Mouse (Mus musculus) forebrain, postnatal 0 days (tissue): ENCODE results near the gene Snx15. TPM values are rescaled to one million over a fixed set of nuclear protein-coding genes. Genes with fewer than 3 reads are reported as not detected.

Experiments used
- ATAC-seq: fragments of 200-750 bp; cut with Nextera tagmentation; 2 replicates; pipeline ENCODE4 v1.8.0; 2017; ENCODE audit warnings: mild to moderate bottlenecking, moderate library complexity
- DNase-seq: peaks from one replicate; pipeline ENCODE4 v3.0.0-alpha.2; 2015
- H3K27ac ChIP-seq: fragments of 300-500 bp; sonication (generic); 2 replicates; pipeline ENCODE4 v1.5.1; 2014; ENCODE audit warnings: low read depth, mild to moderate bottlenecking, antibody characterized with exemption, low read length, moderate library complexity, mixed read lengths
- H3K27me3 ChIP-seq: fragments of 300-500 bp; sonication (generic); 2 replicates; pipeline ENCODE4 v1.6.1; 2014; ENCODE audit warnings: mild to moderate bottlenecking, low read length, mixed read lengths; ENCODE audit not compliant: insufficient read depth
- H3K36me3 ChIP-seq: fragments of 300-500 bp; sonication (generic); 2 replicates; pipeline ENCODE4 v1.6.1; 2014; ENCODE audit warnings: mild to moderate bottlenecking, moderate library complexity; ENCODE audit not compliant: insufficient read depth
- H3K4me1 ChIP-seq: fragments of 300-500 bp; sonication (generic); 2 replicates; pipeline ENCODE4 v1.6.1; 2014; ENCODE audit warnings: antibody characterized with exemption; ENCODE audit not compliant: insufficient read depth
- H3K4me2 ChIP-seq: fragments of 300-500 bp; sonication (generic); 2 replicates; pipeline ENCODE4 v1.6.1; 2014; ENCODE audit warnings: low read depth, mild to moderate bottlenecking, moderate library complexity
- H3K4me3 ChIP-seq: fragments of 300-500 bp; sonication (generic); 2 replicates; pipeline ENCODE4 v1.5.1; 2014; ENCODE audit warnings: low read depth, low read length, mixed read lengths
- H3K9ac ChIP-seq: fragments of 300-500 bp; sonication (generic); 2 replicates; pipeline ENCODE4 v1.6.1; 2014; ENCODE audit warnings: mild to moderate bottlenecking
- H3K9me3 ChIP-seq: fragments of 300-500 bp; sonication (generic); 2 replicates; pipeline ENCODE4 v1.6.1; 2016; ENCODE audit warnings: low read length
- CTCF ChIP-seq: sonication (generic); IDR thresholded peaks from 2 replicates; pipeline ENCODE4 v1.5.1; 2016; ENCODE audit warnings: antibody characterized with exemption, control low read depth, low read depth
- WGBS: fragments of 180-500 bp; shearing (Covaris S2); extraction: QIAGEN DNeasy Blood & Tissue Kit; methylation state at CpG from one replicate; pipeline ENCODE4 v1.1.7; 2014; 5-methylcytosine and 5-hydroxymethylcytosine counted together
- polyA plus RNA-seq: library from polyadenylated mRNA; unstranded; fragments of >200 nt; fragmentation: Nextera tagmentation; extraction: Ambion mirVana; gene quantifications from 2 replicates; pipeline ENCODE4 v1.2.1, GENCODE M21; 2015
- total RNA-seq: library from RNA; depleted of rRNA; stranded (reverse); fragments of >200 nt; gene quantifications from 2 replicates; pipeline ENCODE4 v1.2.3, GENCODE M21; 2014

Gene Snx15
- total and polyA plus RNA-seq, 2 experiments from 2014 or later: 57.0 to 58.0 TPM

- no peak for DNase-seq
- H3K4me1 ChIP-seq: no peaks in the 10 kb centered on the region
- no peak overlapping the region for H3K4me2 ChIP-seq
- H3K36me3 ChIP-seq: no peaks in the 10 kb centered on the region
- TF ChIP-seq CTCF: no peak
- no peak overlapping the region for H3K9ac ChIP-seq
- no peak overlapping the region for H3K27ac ChIP-seq
- ATAC-seq: no peak
- no peaks in the 10 kb centered on the region for H3K27me3 ChIP-seq
- 82% methylated on average over 4 of the region's 4 CpGs for WGBS
- no peaks in the 10 kb centered on the region for H3K9me3 ChIP-seq
- H3K4me3 ChIP-seq: no peak overlapping the region
Measured at GRCm38 (mm10) chr19:6104476-6104875, 23.6 kb downstream of the Snx15 start.

- TF ChIP-seq CTCF: no peak
- H3K27me3 ChIP-seq: no peaks in the 10 kb centered on the region
- H3K4me3 ChIP-seq: no peak overlapping the region
- DNase-seq: no peak
- no peaks in the 10 kb centered on the region for H3K9me3 ChIP-seq
- H3K9ac ChIP-seq: no peak overlapping the region
- H3K4me2 ChIP-seq: no peak overlapping the region
- 77% methylated on average over 6 of the region's 6 CpGs for WGBS
- no peak overlapping the region for H3K27ac ChIP-seq
- no peaks in the 10 kb centered on the region for H3K36me3 ChIP-seq
- ATAC-seq: no peak
- H3K4me1 ChIP-seq: no peaks in the 10 kb centered on the region
Measured at GRCm38 (mm10) chr19:6102169-6102853, 25.8 kb downstream of the Snx15 start.

GRCm38 (mm10) chr19:6101186-6101585 is 26.9 kb downstream of the Snx15 start:
- H3K4me1 ChIP-seq: no peaks in the 10 kb centered on the region
- no peaks in the 10 kb centered on the region for H3K9me3 ChIP-seq
- WGBS: 71% methylated on average over 6 of the region's 6 CpGs
- ATAC-seq: no peak
- no peak overlapping the region for H3K4me3 ChIP-seq
- no peaks in the 10 kb centered on the region for H3K36me3 ChIP-seq
- no peak overlapping the region for H3K27ac ChIP-seq
- no peaks in the 10 kb centered on the region for H3K27me3 ChIP-seq
- no peak for TF ChIP-seq CTCF
- no peak overlapping the region for H3K9ac ChIP-seq
- no peak for DNase-seq
- no peak overlapping the region for H3K4me2 ChIP-seq

DNA sequence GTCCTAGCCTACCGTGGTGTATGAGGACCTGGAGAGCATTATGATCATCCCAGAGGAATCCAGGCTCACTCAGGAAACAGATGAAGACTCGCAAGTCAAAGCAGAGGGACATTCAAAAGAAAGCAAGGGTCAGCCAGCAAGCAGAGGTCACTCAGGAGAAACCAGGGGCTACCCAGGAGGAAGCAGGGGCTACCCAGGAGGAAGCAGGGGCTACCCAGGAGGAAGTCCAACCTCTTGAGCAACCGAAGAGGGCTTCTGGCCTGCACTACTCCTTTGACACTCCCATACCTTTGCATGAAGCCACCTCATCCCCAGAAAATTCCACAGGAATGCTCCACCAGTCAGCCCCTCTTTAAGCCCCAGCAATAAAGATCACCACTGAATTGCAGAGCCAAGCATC is 30.3 kb downstream of the Snx15 start:
- ATAC-seq: no peak
- no peak overlapping the region for H3K4me3 ChIP-seq
- WGBS: 90% methylated on average over 3 of the region's 3 CpGs

DNA sequence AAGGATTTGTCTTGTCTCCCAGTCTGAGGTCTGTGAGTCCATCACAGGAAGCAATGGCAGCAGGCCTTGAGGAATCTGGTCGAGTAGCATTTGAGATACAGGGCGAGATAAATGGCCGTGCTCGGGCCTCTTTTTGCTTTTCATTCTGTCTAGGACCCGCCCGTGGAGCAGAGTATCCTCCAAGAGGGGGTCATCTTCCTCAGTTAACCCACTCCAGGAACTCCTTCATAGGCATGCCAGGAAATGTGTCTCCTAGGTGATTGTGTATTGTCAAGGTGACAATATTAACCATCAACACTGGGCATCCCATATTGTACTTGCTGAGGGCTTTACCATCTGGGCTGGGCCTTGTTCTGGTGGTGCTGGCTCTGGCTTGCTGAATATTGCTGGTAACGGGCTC is 34.0 kb downstream of the Snx15 start, which contains the start of gene AC131692.1:
Gene AC131692.1, plus strand, starts transcription at position 301 of the 400 bp plus-strand sequence.
- Histone ChIP-seq H3K9ac (no peak within 1 kb of the TSS), H3K9me3 (no peaks in the 10 kb centered on the region), H3K27me3 (no peaks in the 10 kb centered on the region), H3K36me3 (no peaks in the 10 kb centered on the region; the same call in 1 of the 2 replicates), H3K4me1 (no peaks in the 10 kb centered on the region), H3K27ac (no peak within 1 kb of the TSS), H3K4me3 (no peak within 1 kb of the TSS), H3K4me2 (no peak within 1 kb of the TSS)
- ATAC-seq: no peak
- no peak for TF ChIP-seq CTCF
- 92% methylated on average over 7 of the region's 7 CpGs for WGBS
- DNase-seq: no peak

More for the DNA sequence above, 30.3 kb downstream of the Snx15 start:
- Histone ChIP-seq H3K27me3 (no peaks in the 10 kb centered on the region), H3K9ac (no peak overlapping the region), H3K27ac (no peak overlapping the region), H3K4me2 (no peak overlapping the region), H3K36me3 (no peaks in the 10 kb centered on the region), H3K4me1 (no peaks in the 10 kb centered on the region), H3K9me3 (no peaks in the 10 kb centered on the region)
- TF ChIP-seq CTCF: no peak
- DNase-seq: no peak

GRCm38 (mm10) chr19:6088841-6089240 is 39.3 kb downstream of the Snx15 start:
- Histone ChIP-seq H3K4me2 (no peak overlapping the region), H3K36me3 (no peaks in the 10 kb centered on the region; the same call in 1 of the 2 replicates), H3K27me3 (no peaks in the 10 kb centered on the region), H3K4me3 (no peak overlapping the region), H3K27ac (no peak overlapping the region), H3K4me1 (peaks cover 5% of the 10 kb centered on the region; the same call in 1 of the 2 replicates), H3K9me3 (no peaks in the 10 kb centered on the region), H3K9ac (no peak overlapping the region)
- WGBS: 93% methylated on average over 13 of the region's 13 CpGs
- no peak for DNase-seq
- no peak for ATAC-seq
- TF ChIP-seq CTCF: no peak

DNA sequence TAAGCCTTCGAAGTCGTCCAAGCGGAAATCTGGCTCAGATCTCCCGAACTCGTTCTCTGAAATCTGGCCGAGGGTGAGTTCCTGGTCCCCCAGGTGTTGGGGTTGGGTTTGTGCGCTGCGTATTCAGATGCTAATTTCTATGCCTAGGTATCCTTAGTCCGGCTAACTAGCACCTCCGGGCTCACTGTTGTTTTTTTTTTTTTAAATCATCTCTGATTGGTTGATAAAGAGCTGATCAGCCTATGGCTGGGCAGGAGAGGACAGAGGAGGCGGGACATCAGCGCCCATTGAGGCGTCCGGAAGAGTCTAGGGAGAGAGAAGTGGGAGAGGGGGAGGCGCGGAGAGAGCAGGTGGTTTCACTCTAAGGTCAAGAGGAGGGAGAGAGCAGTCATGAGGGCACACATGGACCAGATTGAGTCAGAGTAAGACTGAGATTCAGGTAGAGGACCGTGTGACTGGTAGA is 42.7 kb downstream of the Snx15 start:
- peak overlapping the region; percentile 81 for H3K4me3 ChIP-seq
- H3K9ac ChIP-seq: no peak overlapping the region
- TF ChIP-seq CTCF: no peak
- H3K4me2 ChIP-seq: peak overlapping the region; percentile 90
- DNase-seq: peak; percentile 48
- peak; percentile 52 for ATAC-seq
- peaks cover 8% of the 10 kb centered on the region; the same call in 1 of the 2 replicates for H3K4me1 ChIP-seq
- 1% methylated on average over 17 of the region's 17 CpGs for WGBS
- no peaks in the 10 kb centered on the region for H3K9me3 ChIP-seq
- peaks cover 28% of the 10 kb centered on the region for H3K36me3 ChIP-seq
- no peak overlapping the region for H3K27ac ChIP-seq
- H3K27me3 ChIP-seq: no peaks in the 10 kb centered on the region
